Mouse (Mus musculus) lung, adult 2 months (tissue): ENCODE measurements around the gene Vwa7. TPM values are rescaled to one million over a fixed set of nuclear protein-coding genes. Genes with fewer than 3 reads are reported as not detected.
A peak's percentile ranks its signal among the peaks of the same experiment; 100 is the strongest.

Experiments
- DNase-seq: peaks from one replicate; pipeline ENCODE4 v3.0.0; 2022
- H3K4me1 ChIP-seq: fragments of 200-500 bp; 2 replicates; pipeline ENCODE4 v1.6.1; 2011; ENCODE audit warnings: low read length; ENCODE audit not compliant: control insufficient read depth, insufficient read depth
- H3K4me3 ChIP-seq: fragments of 200-500 bp; replicated peaks from 2 replicates; pipeline ENCODE3; 2011; ENCODE audit warnings: low read depth, mild to moderate bottlenecking, control low read depth, low read length; ENCODE audit errors: extremely low read depth
- CTCF ChIP-seq: fragments of 200-500 bp; IDR thresholded peaks from 2 replicates; pipeline ENCODE4 v1.5.1; 2011; ENCODE audit warnings: mild to moderate bottlenecking, low read length, control low read depth; ENCODE audit not compliant: insufficient read depth
- POLR2A ChIP-seq: fragments of 200-500 bp; IDR thresholded peaks from 2 replicates; pipeline ENCODE4 v1.6.1; 2011; ENCODE audit warnings: low read depth, mild to moderate bottlenecking, control low read depth, low read length, borderline replicate concordance; ENCODE audit errors: extremely low read depth
- WGBS: fragments of 180-500 bp; shearing (Covaris S2); methylation state at CpG from one replicate; pipeline ENCODE4 v1.1.7; 2018; 5-methylcytosine and 5-hydroxymethylcytosine counted together
- polyA plus RNA-seq: library from polyadenylated mRNA; depleted of rRNA; stranded (reverse); fragments of >200 nt; gene quantifications from 2 replicates; pipeline ENCODE4 v1.2.3, GENCODE M21; 2012

The Vwa7 gene
- polyA plus RNA-seq, 1 experiment, result 4.0 TPM

DNA sequence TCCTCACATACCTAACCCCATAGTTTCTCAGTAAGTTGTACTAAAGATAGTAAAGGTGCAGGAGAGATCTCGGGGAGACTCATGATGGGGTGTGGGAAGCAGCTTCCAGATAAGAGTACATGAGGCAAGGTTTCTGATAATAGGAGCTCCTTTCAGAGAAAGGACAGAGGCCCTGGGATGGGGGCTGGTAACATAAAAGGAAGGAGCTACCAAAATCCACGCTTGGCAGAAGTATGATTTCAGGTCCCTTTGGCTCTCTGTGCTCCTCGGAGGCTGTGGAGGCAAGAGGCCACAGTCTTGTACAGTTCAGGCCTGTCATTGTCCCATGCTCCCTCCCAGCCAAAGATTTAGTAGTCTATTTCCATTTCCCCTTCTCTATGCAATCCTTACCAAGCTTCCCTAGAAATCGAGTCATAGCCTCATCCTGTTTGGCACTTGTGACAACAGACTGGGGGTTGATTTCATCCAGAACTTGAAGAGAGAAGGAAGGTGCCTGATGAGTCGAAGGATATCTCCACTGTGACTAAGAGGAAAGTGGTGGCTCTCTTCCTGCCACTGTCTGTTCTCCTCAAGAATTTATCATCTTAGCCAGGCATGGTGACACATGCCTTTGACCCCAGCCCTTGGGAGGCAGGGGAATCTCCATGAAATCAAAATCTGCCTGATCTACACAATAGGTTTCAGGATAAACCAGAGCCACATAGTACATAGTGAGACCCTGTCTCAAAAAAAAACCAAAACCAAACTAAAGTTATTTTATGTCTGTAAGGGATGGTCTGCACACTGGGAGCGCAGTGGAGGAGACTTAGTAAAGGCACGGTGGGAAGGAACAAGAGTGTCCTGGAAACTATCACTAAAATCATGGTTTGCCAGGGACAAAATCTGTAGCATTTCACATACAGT, 28.8 kb downstream of the Vwa7 start:
- DNase-seq, result peak; percentile 2
- TF ChIP-seq CTCF, result no peak
- no peak for TF ChIP-seq POLR2A
- no peak overlapping the region for H3K4me3 ChIP-seq
- 59% methylated on average over 7 of the region's 7 CpGs for WGBS
- peaks cover 26% of the 10 kb centered on the region for H3K4me1 ChIP-seq

- 3% methylated on average over 48 of the region's 48 CpGs for WGBS
- DNase-seq, result peak; percentile 14
- peak overlapping the region; percentile 51 for H3K4me3 ChIP-seq
- peaks cover 26% of the 10 kb centered on the region for H3K4me1 ChIP-seq
- TF ChIP-seq POLR2A (peak; percentile 80; the same call in 1 of the 2 replicates), CTCF (no peak)
Observed at GRCm38 (mm10) chr17:35045807-35046680, 29.7 kb downstream of the Vwa7 start.

GRCm38 (mm10) chr17:35046681-35047455, 30.5 kb downstream of the Vwa7 start, which contains the start of gene Msh5:
TSS of gene Msh5 (minus strand) at chr17:35046745.
- TF ChIP-seq CTCF, result no peak
- TF ChIP-seq POLR2A, result peak; percentile 4; the same call in 1 of the 2 replicates
- Histone ChIP-seq H3K4me3 (peak within 1 kb of the TSS; percentile 51), H3K4me1 (peaks cover 27% of the 10 kb centered on the region)
- peak; percentile 98 for DNase-seq
- WGBS, result 1% methylated on average over 33 of the region's 33 CpGs

GRCm38 (mm10) chr17:35047688-35048087, 31.3 kb downstream of the Vwa7 start:
- DNase-seq, result no peak
- Histone ChIP-seq H3K4me3 (no peak overlapping the region), H3K4me1 (peaks cover 36% of the 10 kb centered on the region)
- TF ChIP-seq CTCF, result no peak
- TF ChIP-seq POLR2A, result no peak
- 26% methylated on average over 1 of the region's 1 CpGs for WGBS

- H3K4me3 ChIP-seq, result peak overlapping the region; percentile 19
- WGBS, result 9% methylated on average over 11 of the region's 11 CpGs
- H3K4me1 ChIP-seq, result peaks cover 39% of the 10 kb centered on the region
- TF ChIP-seq POLR2A (0 out of 2 replicates have a peak, but pooled peaks have one; percentile 8), CTCF (no peak)
- no peak for DNase-seq
Observed at GRCm38 (mm10) chr17:35048149-35048931, 32.0 kb downstream of the Vwa7 start.

DNA sequence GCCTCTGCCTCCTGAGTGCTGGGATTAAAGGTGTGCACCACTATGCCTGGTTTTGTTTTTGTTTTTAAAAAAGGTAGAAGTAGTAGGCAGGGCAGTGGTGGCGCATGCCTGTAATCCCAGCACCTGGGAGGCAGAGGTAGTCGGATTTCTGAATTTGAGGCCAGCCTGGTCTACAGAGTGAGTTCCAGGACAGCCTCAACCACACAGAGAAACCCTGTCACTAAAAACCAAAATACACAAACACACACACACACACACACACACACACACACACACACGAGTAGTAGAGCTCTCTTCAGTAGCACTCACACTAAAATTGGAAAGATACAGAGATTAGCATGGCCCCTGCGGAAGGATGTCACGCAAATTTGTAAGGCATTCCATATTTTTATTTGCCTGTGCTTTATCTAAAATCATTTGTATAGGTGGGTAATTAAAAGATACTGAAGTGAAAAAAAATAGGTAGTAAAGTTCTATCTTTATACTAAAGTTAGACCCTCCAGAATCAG, 32.6 kb downstream of the Vwa7 start:
- H3K4me1 ChIP-seq, result peaks cover 37% of the 10 kb centered on the region
- H3K4me3 ChIP-seq, result no peak overlapping the region
- 54% methylated on average over 5 of the region's 5 CpGs for WGBS
- no peak for DNase-seq
- TF ChIP-seq CTCF (no peak), POLR2A (no peak)

GRCm38 (mm10) chr17:35049561-35050016, 33.2 kb downstream of the Vwa7 start, which contains the start of gene Clic1:
TSS of gene Clic1 (plus strand) at chr17:35049966.
- H3K4me1 ChIP-seq, result peaks cover 33% of the 10 kb centered on the region
- TF ChIP-seq CTCF (no peak), POLR2A (peak; percentile 85; the same call in 1 of the 2 replicates)
- WGBS, result 2% methylated on average over 11 of the region's 11 CpGs
- peak; percentile 50 for DNase-seq
- H3K4me3 ChIP-seq, result peak within 1 kb of the TSS; percentile 92

DNA sequence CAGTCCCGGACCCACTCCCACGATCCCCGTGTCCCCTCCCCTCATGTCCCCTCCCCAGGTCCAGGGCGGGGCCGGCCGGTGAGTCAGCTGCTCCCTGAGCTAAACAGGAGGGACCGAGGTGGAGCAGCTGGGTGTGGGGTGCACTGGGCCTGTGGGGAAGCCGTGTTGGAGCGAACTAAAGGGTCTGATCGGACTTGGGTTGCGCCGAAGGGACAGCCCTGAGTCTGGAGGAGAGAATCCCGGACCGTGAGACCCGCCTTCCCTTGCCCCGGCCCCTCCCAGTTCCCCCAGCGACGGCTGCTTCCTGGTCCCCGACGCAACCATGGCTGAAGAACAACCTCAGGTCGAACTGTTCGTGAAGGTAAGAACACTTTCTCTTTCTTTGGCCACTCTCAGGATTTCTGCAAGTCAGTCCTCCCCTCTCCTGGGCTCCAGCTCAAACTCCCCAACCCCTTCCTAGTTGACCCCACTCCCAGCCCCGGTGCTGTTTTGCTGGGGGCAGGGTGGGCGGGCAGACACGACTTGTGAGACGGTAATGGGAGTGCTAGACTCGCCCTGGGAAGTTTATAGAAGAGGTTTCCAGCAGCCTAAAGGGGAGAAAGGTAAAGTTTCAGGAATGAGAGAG, 33.9 kb downstream of the Vwa7 start:
- TF ChIP-seq POLR2A, result peak; percentile 97; the same call in 1 of the 2 replicates
- TF ChIP-seq CTCF, result no peak
- peak overlapping the region; percentile 92 for H3K4me3 ChIP-seq
- under 1% methylated on average over 27 of the region's 27 CpGs for WGBS
- H3K4me1 ChIP-seq, result peaks cover 30% of the 10 kb centered on the region
- peak; percentile 81 for DNase-seq
